Mouse (Mus musculus): Measurements from ENCODE around the gene Naa80. TPM values are rescaled to one million over a fixed set of nuclear protein-coding genes. Genes with fewer than 3 reads are reported as not detected.
A peak's percentile ranks its signal among the peaks of the same experiment; 100 is the strongest.

Gene Naa80
- polyA plus RNA-seq, 1 experiment from 2014 or later, result 11.1 TPM

DNA sequence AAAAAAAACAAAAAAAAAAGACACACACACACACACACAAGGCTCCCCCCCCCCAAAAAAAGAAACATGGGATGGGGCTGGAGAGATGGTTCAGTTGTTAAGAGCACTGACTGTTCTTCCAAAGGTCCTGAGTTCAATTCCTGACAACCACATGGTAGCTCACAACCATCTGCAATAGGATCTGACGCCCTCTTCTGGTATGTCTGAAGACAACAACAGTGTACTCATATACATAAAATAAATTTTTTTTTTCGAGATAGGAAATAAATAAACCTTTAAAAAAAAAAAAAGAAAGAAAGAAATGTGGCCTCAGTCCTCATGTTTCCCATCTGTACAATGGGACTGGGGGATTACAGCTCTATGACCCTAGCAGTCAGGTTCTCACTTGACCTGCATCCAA is 38.8 kb downstream of the Naa80 start:
- Histone ChIP-seq H3K36me3 (ENCODE audit: control insufficient read depth, insufficient read depth, low read length) (peaks cover 58% of the 10 kb centered on the region), H3K4me1 (ENCODE audit: control insufficient read depth, insufficient read depth, low read length) (peaks cover 16% of the 10 kb centered on the region), H3K4me3 (ENCODE audit: low read depth, low read length) (no peak overlapping the region), H3K9ac (ENCODE audit: low read length) (no peak overlapping the region), H3K4me2 (no peak overlapping the region), H3K27me3 (ENCODE audit: control insufficient read depth, insufficient read depth, low read length) (no peaks in the 10 kb centered on the region), H3K9me3 (ENCODE audit: control insufficient read depth, low read length) (no peaks in the 10 kb centered on the region), H3K27ac (ENCODE audit: low read depth, low read length) (no peak overlapping the region)
- DNase-seq (ENCODE audit: low spot score, missing footprints) (no peak), ATAC-seq (ENCODE audit: low FRiP score) (no peak)
- WGBS, result 85% methylated on average over 2 of the region's 2 CpGs

DNA sequence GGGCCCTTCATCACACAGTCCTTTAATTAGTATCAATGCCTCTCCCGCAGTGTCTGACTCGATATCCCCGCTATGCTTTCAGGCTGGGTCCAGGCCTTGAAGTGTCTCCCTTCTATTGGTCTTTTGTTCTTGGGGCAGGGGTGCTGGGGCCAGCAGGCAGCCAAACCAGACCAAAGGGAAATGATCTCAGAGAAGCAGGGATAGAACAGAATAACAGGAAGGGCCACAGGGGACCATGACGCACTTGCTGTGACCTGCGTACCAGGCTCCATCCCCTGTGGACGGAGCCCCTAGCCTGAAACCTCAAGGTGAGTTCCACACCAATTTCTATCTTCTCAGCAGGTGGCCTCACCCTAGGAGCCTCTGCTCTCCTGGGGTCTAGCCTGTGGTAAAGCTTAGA is 39.4 kb downstream of the Naa80 start:
- peaks cover 58% of the 10 kb centered on the region for H3K36me3 ChIP-seq (ENCODE audit: control insufficient read depth, insufficient read depth, low read length)
- H3K9ac ChIP-seq (ENCODE audit: low read length), result no peak overlapping the region
- no peak for ATAC-seq (ENCODE audit: low FRiP score)
- 94% methylated on average over 6 of the region's 6 CpGs for WGBS
- no peaks in the 10 kb centered on the region for H3K9me3 ChIP-seq (ENCODE audit: control insufficient read depth, low read length)
- peaks cover 14% of the 10 kb centered on the region for H3K4me1 ChIP-seq (ENCODE audit: control insufficient read depth, insufficient read depth, low read length)
- no peak for DNase-seq (ENCODE audit: low spot score, missing footprints)
- no peaks in the 10 kb centered on the region for H3K27me3 ChIP-seq (ENCODE audit: control insufficient read depth, insufficient read depth, low read length)
- H3K4me3 ChIP-seq (ENCODE audit: low read depth, low read length), result no peak overlapping the region
- H3K27ac ChIP-seq (ENCODE audit: low read depth, low read length), result no peak overlapping the region
- H3K4me2 ChIP-seq, result no peak overlapping the region

GRCm38 (mm10) chr9:107618778-107619545 is 40.3 kb downstream of the Naa80 start:
- ATAC-seq (ENCODE audit: low FRiP score) (no peak), DNase-seq (ENCODE audit: low spot score, missing footprints) (no peak)
- Histone ChIP-seq H3K27me3 (ENCODE audit: control insufficient read depth, insufficient read depth, low read length) (no peaks in the 10 kb centered on the region), H3K9me3 (ENCODE audit: control insufficient read depth, low read length) (no peaks in the 10 kb centered on the region), H3K4me3 (ENCODE audit: low read depth, low read length) (no peak overlapping the region), H3K9ac (ENCODE audit: low read length) (no peak overlapping the region), H3K4me1 (ENCODE audit: control insufficient read depth, insufficient read depth, low read length) (peaks cover 13% of the 10 kb centered on the region), H3K36me3 (ENCODE audit: control insufficient read depth, insufficient read depth, low read length) (peaks cover 58% of the 10 kb centered on the region), H3K4me2 (no peak overlapping the region), H3K27ac (ENCODE audit: low read depth, low read length) (no peak overlapping the region)
- WGBS, result 86% methylated on average over 13 of the region's 13 CpGs

DNA sequence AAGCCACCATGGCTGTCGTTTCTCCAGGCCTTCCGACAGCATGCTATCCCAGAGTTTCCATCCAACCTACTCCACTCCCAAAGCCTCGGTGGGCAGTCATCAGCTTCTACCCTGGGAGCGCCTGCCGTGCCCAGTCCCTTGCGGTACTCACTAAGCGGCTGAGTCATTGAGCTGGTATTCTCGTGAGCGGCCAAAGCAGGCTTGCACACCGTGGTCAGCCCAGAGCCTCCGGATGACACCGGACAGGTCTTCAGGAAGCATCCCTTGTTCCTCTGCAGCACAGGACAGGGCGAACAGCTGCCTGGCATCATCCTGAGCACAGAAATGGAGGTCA is 40.8 kb downstream of the Naa80 start:
- H3K27ac ChIP-seq (ENCODE audit: low read depth, low read length), result no peak overlapping the region
- H3K27me3 ChIP-seq (ENCODE audit: control insufficient read depth, insufficient read depth, low read length), result no peaks in the 10 kb centered on the region
- peaks cover 10% of the 10 kb centered on the region for H3K4me1 ChIP-seq (ENCODE audit: control insufficient read depth, insufficient read depth, low read length)
- DNase-seq (ENCODE audit: low spot score, missing footprints) (no peak), ATAC-seq (ENCODE audit: low FRiP score) (no peak)
- no peak overlapping the region for H3K4me3 ChIP-seq (ENCODE audit: low read depth, low read length)
- no peaks in the 10 kb centered on the region for H3K9me3 ChIP-seq (ENCODE audit: control insufficient read depth, low read length)
- H3K36me3 ChIP-seq (ENCODE audit: control insufficient read depth, insufficient read depth, low read length), result peaks cover 53% of the 10 kb centered on the region
- no peak overlapping the region for H3K4me2 ChIP-seq
- H3K9ac ChIP-seq (ENCODE audit: low read length), result no peak overlapping the region
- WGBS, result 88% methylated on average over 13 of the region's 13 CpGs

DNA sequence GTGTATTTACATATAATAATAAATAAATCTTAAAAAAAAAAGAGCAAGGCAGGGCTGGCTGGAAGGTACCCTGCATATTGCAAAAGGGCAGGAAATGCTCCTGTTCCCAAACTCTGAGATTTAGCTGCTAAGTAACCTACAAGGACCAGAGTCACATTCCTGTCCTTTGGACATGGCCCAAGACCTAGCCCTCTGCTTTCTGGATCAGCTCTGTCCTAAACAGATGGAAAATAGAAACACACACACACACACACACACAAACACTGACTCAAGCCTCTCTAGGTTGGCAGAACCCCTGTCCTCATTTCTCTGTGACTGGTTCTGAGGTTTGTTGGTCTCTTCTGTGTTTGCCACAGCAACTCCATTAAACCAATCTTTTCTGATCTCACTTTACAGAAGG is 42.3 kb downstream of the Naa80 start:
- Histone ChIP-seq H3K27me3 (ENCODE audit: control insufficient read depth, insufficient read depth, low read length) (no peaks in the 10 kb centered on the region), H3K4me3 (ENCODE audit: low read depth, low read length) (no peak overlapping the region), H3K27ac (ENCODE audit: low read depth, low read length) (no peak overlapping the region), H3K4me1 (ENCODE audit: control insufficient read depth, insufficient read depth, low read length) (peaks cover 6% of the 10 kb centered on the region), H3K36me3 (ENCODE audit: control insufficient read depth, insufficient read depth, low read length) (peaks cover 40% of the 10 kb centered on the region), H3K9ac (ENCODE audit: low read length) (no peak overlapping the region), H3K9me3 (ENCODE audit: control insufficient read depth, low read length) (no peaks in the 10 kb centered on the region), H3K4me2 (no peak overlapping the region)
- ATAC-seq (ENCODE audit: low FRiP score) (no peak), DNase-seq (ENCODE audit: low spot score, missing footprints) (no peak)

DNA sequence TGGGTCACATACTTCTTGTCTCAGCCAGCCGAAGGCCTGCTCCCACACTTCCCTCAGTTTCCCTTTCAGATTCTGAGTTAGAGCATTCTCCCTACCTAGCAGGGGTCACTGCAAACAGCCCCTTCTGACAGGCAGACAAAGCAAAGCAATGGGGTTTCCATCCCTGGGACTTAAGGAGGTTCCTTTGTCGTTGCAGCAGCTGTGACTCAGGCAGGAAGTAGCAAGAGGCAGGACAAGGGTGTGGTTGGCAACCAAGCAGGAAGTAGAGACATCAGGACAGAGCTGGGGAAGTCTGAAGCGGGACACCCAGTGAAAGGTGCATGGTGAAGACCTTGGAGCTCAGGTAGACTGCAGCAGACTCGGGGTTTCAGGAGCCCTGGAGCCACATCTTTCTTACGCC is 45.9 kb downstream of the Naa80 start:
- 67% methylated on average over 5 of the region's 5 CpGs for WGBS
- Histone ChIP-seq H3K9ac (ENCODE audit: low read length) (no peak overlapping the region), H3K4me2 (no peak overlapping the region), H3K4me3 (ENCODE audit: low read depth, low read length) (no peak overlapping the region), H3K27ac (ENCODE audit: low read depth, low read length) (no peak overlapping the region), H3K9me3 (ENCODE audit: control insufficient read depth, low read length) (no peaks in the 10 kb centered on the region), H3K36me3 (ENCODE audit: control insufficient read depth, insufficient read depth, low read length) (peaks cover 9% of the 10 kb centered on the region), H3K4me1 (ENCODE audit: control insufficient read depth, insufficient read depth, low read length) (peaks cover 42% of the 10 kb centered on the region), H3K27me3 (ENCODE audit: control insufficient read depth, insufficient read depth, low read length) (no peaks in the 10 kb centered on the region)
- DNase-seq (ENCODE audit: low spot score, missing footprints) (no peak), ATAC-seq (ENCODE audit: low FRiP score) (no peak)

DNA sequence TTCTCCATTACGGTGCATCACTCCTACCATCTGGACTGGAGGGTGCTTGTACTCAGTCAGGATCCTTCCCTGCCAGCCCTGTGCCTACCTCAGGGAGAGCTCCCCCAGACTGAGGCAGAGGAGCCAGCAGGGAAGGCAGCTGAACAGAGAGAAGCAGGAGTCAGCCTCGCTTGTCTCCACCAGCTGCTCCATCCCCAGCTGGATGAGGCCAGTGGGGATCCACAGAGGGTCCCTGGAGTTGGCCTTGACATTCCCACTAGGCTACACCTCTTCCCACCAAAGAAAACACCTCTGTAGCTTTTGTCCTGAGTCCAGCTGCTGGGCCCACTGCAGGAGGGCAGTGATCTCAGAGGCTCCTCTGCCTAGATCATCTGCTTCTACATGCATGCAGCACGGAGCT is 46.3 kb downstream of the Naa80 start:
- no peaks in the 10 kb centered on the region for H3K27me3 ChIP-seq (ENCODE audit: control insufficient read depth, insufficient read depth, low read length)
- WGBS, result 80% methylated on average over 3 of the region's 3 CpGs
- ATAC-seq (ENCODE audit: low FRiP score) (no peak), DNase-seq (ENCODE audit: low spot score, missing footprints) (no peak)
- H3K27ac ChIP-seq (ENCODE audit: low read depth, low read length), result no peak overlapping the region
- no peak overlapping the region for H3K4me3 ChIP-seq (ENCODE audit: low read depth, low read length)
- H3K9me3 ChIP-seq (ENCODE audit: control insufficient read depth, low read length), result no peaks in the 10 kb centered on the region
- peaks cover 5% of the 10 kb centered on the region for H3K36me3 ChIP-seq (ENCODE audit: control insufficient read depth, insufficient read depth, low read length)
- no peak overlapping the region for H3K4me2 ChIP-seq
- peaks cover 46% of the 10 kb centered on the region for H3K4me1 ChIP-seq (ENCODE audit: control insufficient read depth, insufficient read depth, low read length)
- H3K9ac ChIP-seq (ENCODE audit: low read length), result no peak overlapping the region; the same call in 1 of the 2 replicates

DNA sequence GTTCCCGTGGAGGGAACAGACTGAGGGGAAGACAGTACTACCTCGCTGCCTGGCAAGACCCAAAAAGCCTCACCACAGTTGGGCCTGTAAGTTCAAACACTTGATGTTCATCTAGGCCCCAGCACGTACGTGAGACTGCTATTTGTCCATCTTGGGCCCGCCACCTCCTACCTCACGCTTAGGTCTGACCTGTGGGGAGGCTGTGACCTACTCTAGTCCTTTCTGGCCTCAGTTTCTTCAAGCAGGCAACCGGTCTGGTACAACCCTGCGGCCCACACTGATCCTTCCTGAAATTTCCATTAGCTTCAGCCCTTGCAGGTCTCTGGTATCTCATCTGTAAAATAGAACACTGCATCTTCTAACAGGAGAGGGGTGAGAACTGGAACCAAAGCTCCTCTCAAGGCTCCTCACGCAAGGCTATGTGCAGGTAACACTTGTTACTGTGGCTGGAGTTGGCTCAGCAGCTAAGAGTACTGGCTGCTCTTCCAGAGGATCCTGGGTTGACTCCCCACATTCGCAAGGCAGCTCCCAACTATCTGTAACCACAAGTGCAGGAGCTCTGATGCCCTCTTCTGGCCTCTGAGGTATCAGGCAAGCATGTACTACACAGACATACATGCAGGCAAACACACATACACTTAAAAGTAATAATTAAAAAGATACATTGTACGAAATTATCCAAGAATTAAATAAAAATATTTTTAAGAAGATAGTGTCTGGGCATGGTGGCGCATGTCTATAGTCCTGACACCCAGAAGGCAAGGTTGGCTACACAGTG is 46.9 kb downstream of the Naa80 start:
- peaks cover 2% of the 10 kb centered on the region for H3K36me3 ChIP-seq (ENCODE audit: control insufficient read depth, insufficient read depth, low read length)
- 89% methylated on average over 12 of the region's 12 CpGs for WGBS
- no peak for ATAC-seq (ENCODE audit: low FRiP score)

DNA sequence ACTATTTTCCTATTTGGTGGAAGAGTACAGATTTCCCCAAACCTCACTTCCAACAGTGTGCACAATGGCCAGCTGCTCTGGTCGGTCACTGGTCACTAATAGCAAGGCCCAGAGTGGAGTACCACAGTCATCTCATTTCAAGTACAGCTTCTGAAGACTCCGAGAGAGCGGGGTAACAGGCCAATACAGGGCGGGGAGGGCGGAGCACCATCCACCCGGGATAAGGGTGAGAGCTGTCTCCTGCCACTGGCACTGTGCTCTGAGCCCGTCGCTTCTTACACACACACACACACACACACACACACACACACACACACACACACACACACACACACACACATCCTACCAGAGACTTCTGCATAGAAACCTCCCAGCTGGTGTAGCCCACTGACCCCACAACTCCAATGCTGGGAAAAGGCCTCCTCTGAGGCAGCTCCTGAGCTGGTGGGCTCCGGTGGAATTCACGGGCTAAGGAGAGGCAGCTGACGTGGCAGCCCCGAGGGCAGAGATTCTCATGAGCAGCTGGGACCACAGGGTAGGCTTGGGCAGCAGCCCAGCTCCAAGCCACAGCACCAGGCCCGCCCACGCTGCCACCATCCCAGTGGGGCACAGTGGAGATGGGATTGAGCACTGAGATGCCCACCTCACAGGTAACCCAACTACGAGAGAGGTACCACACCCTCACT is 47.6 kb downstream of the Naa80 start:
- peak; percentile 84 for DNase-seq (ENCODE audit: low spot score, missing footprints)
- 29% methylated on average over 15 of the region's 15 CpGs for WGBS
- H3K36me3 ChIP-seq (ENCODE audit: control insufficient read depth, insufficient read depth, low read length), result peaks cover 1% of the 10 kb centered on the region
- H3K9ac ChIP-seq (ENCODE audit: low read length), result peak overlapping the region; percentile 61
- no peaks in the 10 kb centered on the region for H3K27me3 ChIP-seq (ENCODE audit: control insufficient read depth, insufficient read depth, low read length)
- no peak; the same call in 1 of the 2 replicates for ATAC-seq (ENCODE audit: low FRiP score)
- peak overlapping the region; percentile 97 for H3K4me2 ChIP-seq
- H3K27ac ChIP-seq (ENCODE audit: low read depth, low read length), result peak overlapping the region; percentile 100
- peak overlapping the region; percentile 13; the same call in 1 of the 2 replicates for H3K4me3 ChIP-seq (ENCODE audit: low read depth, low read length)
- H3K4me1 ChIP-seq (ENCODE audit: control insufficient read depth, insufficient read depth, low read length), result peaks cover 59% of the 10 kb centered on the region
- H3K9me3 ChIP-seq (ENCODE audit: control insufficient read depth, low read length), result no peaks in the 10 kb centered on the region

More for the DNA sequence above, 46.9 kb downstream of the Naa80 start:
- H3K27ac ChIP-seq (ENCODE audit: low read depth, low read length), result no peak overlapping the region
- peaks cover 52% of the 10 kb centered on the region for H3K4me1 ChIP-seq (ENCODE audit: control insufficient read depth, insufficient read depth, low read length)
- H3K27me3 ChIP-seq (ENCODE audit: control insufficient read depth, insufficient read depth, low read length), result no peaks in the 10 kb centered on the region
- no peak overlapping the region for H3K4me3 ChIP-seq (ENCODE audit: low read depth, low read length)
- DNase-seq (ENCODE audit: low spot score, missing footprints), result no peak
- no peak overlapping the region for H3K9ac ChIP-seq (ENCODE audit: low read length)
- H3K9me3 ChIP-seq (ENCODE audit: control insufficient read depth, low read length), result no peaks in the 10 kb centered on the region
- no peak overlapping the region; the same call in 1 of the 2 replicates for H3K4me2 ChIP-seq
